Mouse (Mus musculus) erythroblast, embryonic 14.5 days (primary cell): ENCODE results near the gene Cenpi. TPM values are rescaled to one million over a fixed set of nuclear protein-coding genes. Genes with fewer than 3 reads are reported as not detected.
"Not testable (repeated sequence)": the region's sequence is repeated elsewhere in the genome, so short reads cannot be mapped to it uniquely, and the experiment has no call there.

Experiments used
- H3K27me3 ChIP-seq: 2 replicates; pipeline ENCODE4 v1.6.1; 2012; ENCODE audit warnings: inconsistent platforms; ENCODE audit not compliant: control insufficient read depth
- H3K36me3 ChIP-seq: 2 replicates; pipeline ENCODE4 v1.6.1; 2012; ENCODE audit warnings: mild to moderate bottlenecking, inconsistent platforms; ENCODE audit not compliant: control insufficient read depth
- H3K4me1 ChIP-seq: 2 replicates; pipeline ENCODE4 v1.6.1; 2012; ENCODE audit warnings: inconsistent platforms; ENCODE audit not compliant: control insufficient read depth
- H3K4me3 ChIP-seq: replicated peaks from 2 replicates; pipeline ENCODE3; 2012; ENCODE audit warnings: moderate library complexity, mild to moderate bottlenecking, inconsistent platforms
- H3K9me3 ChIP-seq: 2 replicates; pipeline ENCODE4 v1.6.1; 2012; ENCODE audit warnings: low read length, inconsistent platforms, mixed read lengths; ENCODE audit not compliant: control insufficient read depth
- GATA1 ChIP-seq: IDR thresholded peaks from 2 replicates; pipeline ENCODE4 v1.6.1; 2012; ENCODE audit warnings: low read length, inconsistent platforms, mixed read lengths
- TAL1 ChIP-seq: IDR thresholded peaks from 3 replicates; pipeline ENCODE4 v1.6.1; 2012; ENCODE audit warnings: low read length, inconsistent platforms, mixed read lengths
- polyA plus RNA-seq: library from polyadenylated mRNA; stranded (reverse); fragments of >175 nt; gene quantifications from 2 replicates; pipeline ENCODE4 v1.2.3, GENCODE M21; 2012

The Cenpi gene
- polyA plus RNA-seq, 1 experiment, result 0.13 TPM

DNA sequence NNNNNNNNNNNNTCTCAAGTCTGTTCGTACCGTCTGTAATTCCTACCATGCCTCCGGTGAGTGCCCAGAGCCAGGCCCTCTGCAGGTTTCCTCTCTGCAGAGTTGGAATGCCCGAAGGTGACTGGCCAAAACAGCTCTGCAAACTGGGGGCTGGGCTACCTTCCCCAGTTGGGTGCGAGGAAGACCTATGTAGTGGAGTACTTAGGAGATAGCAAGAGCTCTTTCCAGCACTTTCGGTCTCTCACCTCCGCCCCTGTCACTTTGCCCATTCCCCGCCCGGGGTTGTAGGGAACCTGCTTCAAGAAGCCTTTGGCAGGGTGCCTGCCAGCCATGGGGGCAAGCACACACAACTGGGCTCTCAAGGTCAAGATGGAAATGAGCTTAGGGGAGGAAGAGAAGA lies 11.6 kb upstream of the Cenpi start:
- no peak for TF ChIP-seq TAL1
- Histone ChIP-seq H3K9me3 (no peaks in the 10 kb centered on the region), H3K36me3 (no peaks in the 10 kb centered on the region), H3K4me1 (no peaks in the 10 kb centered on the region), H3K4me3 (no peak overlapping the region), H3K27me3 (peaks cover 58% of the 10 kb centered on the region)

DNA sequence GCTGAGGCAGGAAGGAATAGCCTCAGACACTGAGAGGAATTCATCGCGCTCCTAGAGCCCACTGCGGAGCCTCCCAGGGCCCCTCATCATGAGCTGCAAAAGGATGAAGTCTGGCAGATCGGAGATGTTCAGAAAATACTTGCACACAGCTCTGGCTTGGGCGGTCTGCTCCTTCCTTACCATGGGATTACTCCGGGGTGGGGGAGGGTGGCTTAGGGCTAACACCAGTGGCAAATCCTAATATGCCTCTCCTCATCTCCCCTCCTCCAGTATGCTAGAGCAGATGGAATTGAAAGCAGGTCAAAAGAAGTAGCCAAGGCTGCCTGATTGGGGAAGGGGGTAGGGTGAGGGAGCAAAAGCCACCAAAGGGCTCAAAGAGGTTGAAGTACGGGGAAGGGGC lies 11.1 kb upstream of the Cenpi start:
- H3K4me1 ChIP-seq, result no peaks in the 10 kb centered on the region
- no peak for TF ChIP-seq GATA1
- TF ChIP-seq TAL1, result no peak
- H3K36me3 ChIP-seq, result no peaks in the 10 kb centered on the region
- no peak overlapping the region for H3K4me3 ChIP-seq
- peaks cover 54% of the 10 kb centered on the region for H3K27me3 ChIP-seq
- H3K9me3 ChIP-seq, result no peaks in the 10 kb centered on the region

DNA sequence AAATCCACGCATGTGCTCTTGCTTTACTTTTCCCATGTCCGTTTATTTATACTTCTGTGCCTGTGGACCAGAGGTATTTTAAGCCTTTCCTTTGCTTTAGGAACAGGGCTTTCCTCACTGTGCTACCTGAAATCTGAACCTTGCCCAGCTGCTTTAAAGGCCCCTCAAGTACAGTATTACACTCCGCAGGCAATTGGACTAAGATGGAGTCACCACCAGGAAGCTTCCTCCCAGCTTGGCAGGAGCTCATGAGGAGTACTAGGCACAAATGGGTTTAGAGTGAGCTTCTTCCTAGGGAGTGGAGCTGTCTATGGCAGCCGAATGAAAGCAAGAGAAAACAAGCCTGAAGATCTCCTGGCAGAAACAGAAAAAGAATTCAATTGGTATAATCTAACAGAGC lies 10.7 kb upstream of the Cenpi start:
- no peak overlapping the region for H3K4me3 ChIP-seq
- TF ChIP-seq TAL1 (no peak), GATA1 (no peak)
- H3K36me3 ChIP-seq, result no peaks in the 10 kb centered on the region
- peaks cover 53% of the 10 kb centered on the region for H3K27me3 ChIP-seq
- H3K9me3 ChIP-seq, result no peaks in the 10 kb centered on the region
- H3K4me1 ChIP-seq, result no peaks in the 10 kb centered on the region

DNA sequence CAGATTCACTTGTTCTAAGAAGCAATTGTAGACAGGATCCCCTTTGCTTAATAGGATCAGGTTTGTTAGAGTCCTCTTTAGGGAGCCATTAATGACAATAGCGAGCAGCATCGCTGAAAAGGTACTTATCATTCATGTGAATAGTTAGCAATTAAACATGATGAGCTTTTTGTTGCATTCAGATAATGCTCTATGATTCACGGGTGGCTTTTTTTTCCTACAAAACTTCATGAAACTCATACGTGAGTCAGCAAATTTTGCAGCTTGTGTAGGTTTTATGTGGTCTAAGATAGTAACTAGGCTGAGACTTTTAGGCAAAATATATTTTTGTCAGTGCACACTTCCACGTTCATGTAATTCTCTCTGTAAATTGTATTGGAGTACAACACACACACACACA lies 7.7 kb upstream of the Cenpi start:
- H3K27me3 ChIP-seq, result peaks cover 27% of the 10 kb centered on the region
- no peaks in the 10 kb centered on the region for H3K4me1 ChIP-seq
- H3K9me3 ChIP-seq, result no peaks in the 10 kb centered on the region
- no peak overlapping the region for H3K4me3 ChIP-seq
- TF ChIP-seq GATA1, result no peak
- no peak for TF ChIP-seq TAL1
- H3K36me3 ChIP-seq, result no peaks in the 10 kb centered on the region

DNA sequence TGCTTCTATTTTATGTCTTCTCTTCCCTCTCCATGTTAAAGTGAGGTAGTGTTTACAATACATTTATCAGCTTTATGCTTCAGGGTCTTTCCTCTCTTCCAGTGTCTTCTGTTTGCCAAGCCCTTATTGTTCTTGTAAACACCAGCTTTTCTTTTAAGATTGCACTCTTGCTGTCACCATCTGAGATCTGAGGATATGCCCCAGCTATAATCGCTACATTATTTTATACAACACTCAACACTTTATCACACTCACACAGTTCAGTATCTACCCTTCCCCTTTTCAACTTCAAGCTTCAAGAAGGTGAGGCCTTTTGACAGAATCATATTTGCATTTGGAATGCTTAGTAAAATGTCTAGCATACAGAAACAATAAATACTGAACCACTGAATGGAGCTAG lies 4.6 kb upstream of the Cenpi start:
- Histone ChIP-seq H3K9me3 (peaks cover 2% of the 10 kb centered on the region; the same call in 1 of the 2 replicates), H3K27me3 (no peaks in the 10 kb centered on the region; the same call in 1 of the 2 replicates), H3K4me3 (no peak overlapping the region), H3K4me1 (peaks cover 7% of the 10 kb centered on the region), H3K36me3 (no peaks in the 10 kb centered on the region)
- TF ChIP-seq GATA1, result no peak
- TF ChIP-seq TAL1, result no peak

DNA sequence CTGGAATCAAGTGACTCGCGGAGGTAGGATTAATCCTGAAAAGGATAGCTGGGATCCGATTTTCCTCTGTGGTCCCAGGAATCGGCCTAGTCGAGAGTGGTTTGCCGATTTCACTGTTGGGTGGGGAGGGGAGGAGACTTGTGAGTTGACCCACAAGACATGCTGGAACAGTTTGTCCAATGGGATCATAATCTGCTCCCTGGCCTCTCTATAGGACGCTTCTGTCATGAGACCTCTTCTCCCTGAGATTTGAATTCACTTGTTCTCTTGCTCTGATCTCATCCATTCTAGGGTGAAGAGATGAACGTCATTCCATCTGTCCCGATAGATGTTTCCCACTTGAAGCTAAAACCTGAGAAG lies 371 bp downstream of the Cenpi start:
- peaks cover 18% of the 10 kb centered on the region for H3K4me1 ChIP-seq
- no peaks in the 10 kb centered on the region; the same call in 1 of the 2 replicates for H3K27me3 ChIP-seq
- TF ChIP-seq GATA1 (no peak), TAL1 (no peak)
- H3K9me3 ChIP-seq, result peaks cover 2% of the 10 kb centered on the region; the same call in 1 of the 2 replicates
- peaks cover 41% of the 10 kb centered on the region for H3K36me3 ChIP-seq
- H3K4me3 ChIP-seq, result peak overlapping the region; percentile 83

DNA sequence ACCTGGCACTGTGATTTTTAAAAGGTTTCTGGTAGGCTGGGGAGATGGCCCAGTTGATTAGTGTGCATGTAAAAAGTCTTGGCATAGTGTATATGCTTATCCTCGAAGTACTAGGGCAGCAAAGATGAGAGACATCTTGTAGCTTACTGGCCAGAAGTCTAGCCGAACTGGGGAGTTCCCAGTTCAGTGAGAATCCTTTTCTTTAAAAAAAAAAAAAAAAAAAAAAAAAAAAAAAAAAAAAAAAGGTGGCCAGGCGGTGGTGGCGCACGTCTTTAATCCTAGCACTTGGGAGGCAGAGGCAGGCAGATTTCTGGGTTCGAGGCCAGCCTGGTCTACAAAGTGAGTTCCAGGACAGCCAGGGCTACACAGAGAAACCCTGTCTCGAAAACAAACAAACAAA lies 3.3 kb downstream of the Cenpi start:
- not testable (repeated sequence) for H3K9me3 ChIP-seq, H3K4me3 ChIP-seq, H3K27me3 ChIP-seq
- H3K36me3 ChIP-seq, result peaks cover 66% of the 10 kb centered on the region
- H3K4me1 ChIP-seq, result peaks cover 18% of the 10 kb centered on the region

DNA sequence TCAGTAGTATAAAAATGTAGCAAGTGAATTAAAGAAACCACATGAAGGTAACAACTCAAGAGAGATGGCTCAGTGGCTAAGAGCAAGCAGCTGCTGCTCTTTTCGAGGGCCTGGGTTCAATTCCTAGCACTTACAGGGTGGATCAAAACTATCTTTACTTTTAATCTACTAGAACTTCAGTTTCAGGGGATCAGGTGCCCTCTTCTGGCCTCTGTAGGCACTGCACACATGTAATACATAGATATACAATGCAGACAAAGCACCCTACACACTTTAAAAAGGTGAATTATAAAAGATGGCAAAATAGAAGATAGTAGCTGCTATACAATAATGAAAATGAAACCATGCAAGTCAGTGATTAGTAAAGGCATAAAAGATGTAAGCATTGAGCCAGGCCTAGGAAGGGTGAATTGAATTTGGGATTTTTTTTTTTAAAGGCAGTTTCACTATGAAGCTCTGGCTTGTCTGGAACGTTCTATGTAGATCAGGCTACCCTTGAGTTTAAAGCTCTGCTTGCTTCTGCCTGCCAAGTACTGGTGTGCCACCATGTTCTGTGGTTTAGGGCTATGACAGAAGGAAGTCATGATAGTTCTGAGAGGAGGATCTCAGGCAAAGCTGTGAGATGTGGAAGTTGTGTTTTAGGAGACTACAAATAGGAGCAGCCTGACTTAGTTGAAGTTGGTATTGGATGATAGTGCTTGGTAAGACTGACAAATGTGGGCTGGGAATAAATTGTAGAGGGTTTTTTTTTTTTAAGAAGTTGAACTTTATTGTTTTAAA lies 11.5 kb downstream of the Cenpi start:
- Histone ChIP-seq H3K36me3 (peaks cover 89% of the 10 kb centered on the region), H3K4me3 (no peak overlapping the region), H3K27me3 (no peaks in the 10 kb centered on the region), H3K9me3 (no peaks in the 10 kb centered on the region), H3K4me1 (no peaks in the 10 kb centered on the region)
- TF ChIP-seq TAL1, result no peak
- no peak for TF ChIP-seq GATA1

DNA sequence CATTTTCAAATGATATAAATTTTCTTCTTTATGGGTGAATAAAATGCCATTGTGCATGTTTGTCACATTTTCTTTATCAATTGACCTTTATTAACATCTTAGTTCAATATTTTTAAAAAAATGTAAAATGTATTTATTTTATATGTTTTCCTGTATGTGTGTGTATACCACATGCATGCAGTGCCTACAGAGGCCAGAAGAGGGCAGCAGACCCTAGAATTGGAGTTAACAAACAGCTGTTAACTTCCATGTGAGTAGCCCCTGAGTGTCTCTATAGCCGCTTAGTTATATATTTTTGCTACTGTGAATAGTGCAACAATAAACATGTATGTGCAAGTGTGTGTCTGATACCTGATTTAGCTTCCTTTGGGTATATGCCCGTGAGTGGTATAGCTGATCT lies 25.4 kb downstream of the Cenpi start:
- Histone ChIP-seq H3K36me3 (peaks cover 49% of the 10 kb centered on the region), H3K9me3 (no peaks in the 10 kb centered on the region), H3K4me3 (no peak overlapping the region), H3K4me1 (no peaks in the 10 kb centered on the region), H3K27me3 (no peaks in the 10 kb centered on the region)
- TF ChIP-seq TAL1, result no peak
- TF ChIP-seq GATA1, result no peak

DNA sequence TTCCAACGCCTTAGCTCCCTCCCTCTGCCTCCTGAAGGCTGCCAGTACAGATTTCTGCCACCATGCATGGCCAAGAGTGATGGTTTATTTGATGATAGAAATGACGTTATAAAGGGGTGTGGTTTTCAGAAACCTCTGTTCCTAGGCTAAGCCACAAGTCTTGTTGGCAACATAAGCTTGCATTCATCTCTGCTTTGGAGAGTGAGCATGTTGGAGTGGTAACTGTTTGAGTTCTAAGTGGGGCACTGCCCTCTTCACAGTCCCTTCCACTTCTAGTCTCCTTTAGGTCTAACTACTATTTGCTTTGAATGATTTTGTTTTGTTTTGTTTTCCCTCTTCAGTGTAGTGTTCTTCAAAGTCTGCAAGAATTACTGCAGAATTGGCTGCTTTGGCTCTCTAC lies 34.9 kb downstream of the Cenpi start:
- no peaks in the 10 kb centered on the region for H3K4me1 ChIP-seq

More for the DNA sequence above, 34.9 kb downstream of the Cenpi start:
- peaks cover 93% of the 10 kb centered on the region for H3K36me3 ChIP-seq
- no peak overlapping the region for H3K4me3 ChIP-seq
- no peak for TF ChIP-seq GATA1
- no peak for TF ChIP-seq TAL1
- no peaks in the 10 kb centered on the region for H3K9me3 ChIP-seq
- no peaks in the 10 kb centered on the region for H3K27me3 ChIP-seq
